Mouse (Mus musculus): Measurements from ENCODE around the gene Epm2a.
A peak's percentile ranks its signal among the peaks of the same experiment; 100 is the strongest.

Epm2a gene

GRCm38 (mm10) chr10:11429059-11429812, 86.0 kb downstream of the Epm2a start:
- DNase-seq (ENCODE audit: low read depth, low spot score): no peak

GRCm38 (mm10) chr10:11436961-11437360, 93.8 kb downstream of the Epm2a start:
- DNase-seq (ENCODE audit: low read depth, low spot score): no peak

GRCm38 (mm10) chr10:11438461-11438860, 95.3 kb downstream of the Epm2a start:
- no peak for DNase-seq (ENCODE audit: low read depth, low spot score)

- DNase-seq (ENCODE audit: low read depth, low spot score): no peak
Measured at GRCm38 (mm10) chr10:11439342-11439741, 96.1 kb downstream of the Epm2a start.

- DNase-seq (ENCODE audit: low read depth, low spot score): peak; percentile 17
Measured at GRCm38 (mm10) chr10:11449556-11450305, 106.5 kb downstream of the Epm2a start.

GRCm38 (mm10) chr10:11452537-11452936, 109.3 kb downstream of the Epm2a start:
- no peak for DNase-seq (ENCODE audit: low read depth, low spot score)

GRCm38 (mm10) chr10:11457445-11457844, 114.2 kb downstream of the Epm2a start:
- DNase-seq (ENCODE audit: low read depth, low spot score): no peak

- peak; percentile 85 for DNase-seq (ENCODE audit: low read depth, low spot score)
Measured at GRCm38 (mm10) chr10:11491956-11492355, 148.8 kb downstream of the Epm2a start.
